ENCODE assay signal across 12 mouse cellular contexts in the genomic region with DNA sequence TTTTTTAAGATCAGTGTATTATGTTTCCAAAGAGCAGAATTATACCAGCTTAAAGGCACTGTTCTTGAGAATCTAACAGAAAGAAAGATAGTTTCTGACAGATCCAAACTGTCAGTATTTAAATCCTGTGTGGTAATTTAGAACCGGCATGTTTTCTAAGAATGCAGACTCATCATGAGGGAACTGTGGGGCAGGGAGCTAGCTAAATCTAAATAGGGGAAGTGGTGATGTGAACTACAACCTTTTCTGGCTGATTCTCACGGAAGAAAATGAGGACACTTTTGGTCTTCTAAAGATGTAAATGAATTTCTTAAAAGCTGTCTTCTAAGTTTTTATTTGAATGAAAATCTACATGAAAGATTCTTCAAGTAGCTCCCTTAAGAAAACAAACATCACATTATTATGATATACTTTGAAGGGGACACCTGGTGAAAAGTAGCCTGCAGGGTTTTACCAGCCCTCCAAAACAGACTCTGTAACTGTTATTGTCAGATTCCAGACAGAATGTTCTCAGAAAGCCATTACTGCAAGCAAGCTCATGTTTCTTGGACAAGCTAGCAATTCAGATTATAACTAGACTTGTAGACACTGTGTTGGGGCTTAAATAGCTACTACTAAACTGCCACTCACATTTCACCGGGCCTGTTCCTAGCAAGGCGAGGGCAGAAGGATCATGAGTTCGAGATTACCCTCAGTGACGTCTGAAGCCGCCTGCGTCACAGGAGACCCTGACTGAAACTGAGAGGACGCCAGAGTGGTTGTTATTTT. TPM values are rescaled to one million over a fixed set of nuclear protein-coding genes. Genes with fewer than 3 reads are reported as not detected.
DNase-seq lines count a peak whose midpoint lies in the region; ATAC-seq and TF ChIP-seq lines count a peak whose summit lies in the region.
"Had no signal": no experiment of that assay in that cellular context is flagged by ENCODE, and none has a peak within 500 bp of the region (broad histone marks: within the 10 kb centered on the region; RNA-seq: fewer than 3 reads in every experiment).

No protein-coding gene starts in this region.

- H3K9ac ChIP-seq in lung, embryonic 14.5 days: no peak overlapping the region
- H3K9ac ChIP-seq in liver, embryonic 13.5 days: peak overlapping the region; percentile 92
- H3K9ac ChIP-seq: limb, embryonic 15.5 days had no signal

- no peak overlapping the region for H3K4me3 ChIP-seq in lung, embryonic 14.5 days (ENCODE audit: low read depth, low read length)
- no peak overlapping the region for H3K4me3 ChIP-seq in bone marrow macrophage, adult 2 months (ENCODE audit: insufficient read depth, low read length)
- peak overlapping the region; percentile 69 for H3K4me3 ChIP-seq in liver, embryonic 13.5 days (replicated peaks)
- H3K4me3 ChIP-seq: limb, embryonic 15.5 days; myocyte had no signal

- H3K4me2 ChIP-seq in lung, embryonic 14.5 days: 0 out of 2 replicates have a peak overlapping the region, but pooled peaks have one; percentile 12
- H3K4me2 ChIP-seq in liver, embryonic 13.5 days: peak overlapping the region; percentile 77
- H3K4me2 ChIP-seq: limb, embryonic 15.5 days had no signal

- 88% methylated on average over 9 of the region's 9 CpGs for WGBS in lung, embryonic 14.5 days
- 62% methylated on average over 9 of the region's 9 CpGs for WGBS in liver, embryonic 13.5 days (ENCODE audit: insufficient replicate concordance)

- no peaks in the 10 kb centered on the region for H3K36me3 ChIP-seq in lung, embryonic 14.5 days (ENCODE audit: insufficient read depth)
- peaks cover 6% of the 10 kb centered on the region for H3K36me3 ChIP-seq in liver, embryonic 13.5 days
- H3K36me3 ChIP-seq: limb, embryonic 15.5 days had no signal

- TF ChIP-seq CTCF in lung, embryonic 14.5 days (IDR thresholded peaks at IDR 0.05; ENCODE audit: low read depth): no peak
- TF ChIP-seq CTCF in bone marrow macrophage, adult 2 months (IDR thresholded peaks at IDR 0.05; ENCODE audit: low read depth, low read length): no peak

- no peaks in the 10 kb centered on the region; the same call in 1 of the 2 replicates for H3K4me1 ChIP-seq in lung, embryonic 14.5 days (ENCODE audit: insufficient read depth)
- H3K4me1 ChIP-seq in bone marrow macrophage, adult 2 months (ENCODE audit: control insufficient read depth, insufficient read depth, low read length): peaks cover 9% of the 10 kb centered on the region
- peaks cover 36% of the 10 kb centered on the region for H3K4me1 ChIP-seq in liver, embryonic 13.5 days (replicated peaks)

- ATAC-seq in lung, embryonic 14.5 days (ENCODE audit: insufficient read depth): no peak
- ATAC-seq in liver, embryonic 13.5 days (ENCODE audit: low read depth): no peak
- ATAC-seq in neutrophil, adult 5-6 weeks (ENCODE audit: extremely low read depth, insufficient number of reproducible peaks, low FRiP score, poor library complexity, severe bottlenecking): peak; percentile 68

- H3K27ac ChIP-seq in lung, embryonic 14.5 days (ENCODE audit: low read depth): no peak overlapping the region
- H3K27ac ChIP-seq in bone marrow macrophage, adult 2 months (ENCODE audit: insufficient read depth, low read depth, low read length): peak overlapping the region; percentile 64
- peak overlapping the region; percentile 74 for H3K27ac ChIP-seq in liver, embryonic 13.5 days
- H3K27ac ChIP-seq: limb, embryonic 15.5 days had no signal

- no peak for TF ChIP-seq POLR2A in bone marrow macrophage, adult 2 months (IDR thresholded peaks at IDR 0.05; ENCODE audit: borderline replicate concordance, low read depth, low read length)

- no peaks in the 10 kb centered on the region for H3K27me3 ChIP-seq in lung, embryonic 14.5 days (ENCODE audit: insufficient read depth, low read length)
- no peaks in the 10 kb centered on the region for H3K27me3 ChIP-seq in liver, embryonic 13.5 days
- H3K27me3 ChIP-seq: limb, embryonic 15.5 days had no signal

- DNase-seq in lung, embryonic 14.5 days: no peak
- DNase-seq in lung, postnatal 25 days (ENCODE audit: low spot score): no peak
- DNase-seq in liver, embryonic 13.5 days: no peak
- DNase-seq in kidney, postnatal 14 days: no peak
- no peak for DNase-seq in cerebellum, adult 11-12 months
- DNase-seq: heart, adult 11 months; heart, postnatal 10 days; thymus, postnatal 14 days had no signal

- H3K9me3 ChIP-seq in lung, embryonic 14.5 days (ENCODE audit: low read depth, low read length): no peaks in the 10 kb centered on the region
- H3K9me3 ChIP-seq in liver, embryonic 13.5 days (replicated peaks): no peaks in the 10 kb centered on the region
- H3K9me3 ChIP-seq: limb, embryonic 15.5 days had no signal

RNA-seq across cellular contexts. Expression of gene Cisd2, which starts 3.0 kb away (rescaled TPM):
- polyA plus RNA-seq in lung, embryonic 14.5 days (2014; fragmentation: Nextera tagmentation; extraction: Ambion mirVana): 61.5 and 66.6 TPM in 2 replicates
- 34.2 and 36.9 TPM in 2 replicates for polyA plus RNA-seq in bone marrow macrophage, adult 2 months (2012; ENCODE audit: insufficient read depth, insufficient read length, missing spikeins)
- polyA plus RNA-seq in liver, embryonic 13.5 days (2015; fragmentation: Nextera tagmentation; extraction: Ambion mirVana): 36.4 and 43.9 TPM in 2 replicates
- total RNA-seq in neutrophil, adult 5-6 weeks (2017): 55.0 and 58.2 TPM in 2 replicates

RNA-seq across cellular contexts. Expression of gene Ube2d3, which starts 17.2 kb away (rescaled TPM):
- polyA plus RNA-seq in lung, embryonic 14.5 days (2014; fragmentation: Nextera tagmentation; extraction: Ambion mirVana): 586 and 604 TPM in 2 replicates
- polyA plus RNA-seq in bone marrow macrophage, adult 2 months (2012; ENCODE audit: insufficient read depth, insufficient read length, missing spikeins): 389 and 407 TPM in 2 replicates
- 281 and 348 TPM in 2 replicates for polyA plus RNA-seq in liver, embryonic 13.5 days (2015; fragmentation: Nextera tagmentation; extraction: Ambion mirVana)
- total RNA-seq in neutrophil, adult 5-6 weeks (2017): 572 and 587 TPM in 2 replicates
